Mouse (Mus musculus): ENCODE measurements at regions not wholly inside any gene's neighbourhood (a gene's known extent, or its start where the extent isn't known, plus 50 kb on each side); places are given as distances from the start of the nearest gene placed in this dataset.

GRCm38 (mm10) chr16:76183556-76183955 is 161.5 kb upstream of the Samsn1 start:
- DNase-seq, result no peak

- no peak for DNase-seq
Observed at GRCm38 (mm10) chr16:76183105-76183504, 161.0 kb upstream of the Samsn1 start.

- no peak for DNase-seq
Observed at GRCm38 (mm10) chr16:76181596-76181995, 159.5 kb upstream of the Samsn1 start.

GRCm38 (mm10) chr16:76167651-76168050 is 145.6 kb upstream of the Samsn1 start:
- no peak for DNase-seq

- DNase-seq, result no peak
Observed at GRCm38 (mm10) chr16:76160879-76161278, 138.8 kb upstream of the Samsn1 start.

GRCm38 (mm10) chr16:76158585-76158984 is 136.5 kb upstream of the Samsn1 start:
- no peak for DNase-seq

- DNase-seq, result no peak
Observed at GRCm38 (mm10) chr16:76153766-76154525, 131.9 kb upstream of the Samsn1 start.

GRCm38 (mm10) chr16:76149581-76149980 is 127.5 kb upstream of the Samsn1 start:
- DNase-seq, result no peak

- DNase-seq, result no peak
Observed at GRCm38 (mm10) chr16:76133892-76134291, 111.8 kb upstream of the Samsn1 start.

- DNase-seq, result no peak
Observed at GRCm38 (mm10) chr16:76130486-76130885, 108.4 kb upstream of the Samsn1 start.

GRCm38 (mm10) chr16:76129982-76130381 is 107.9 kb upstream of the Samsn1 start:
- DNase-seq, result no peak

- no peak for DNase-seq
Observed at GRCm38 (mm10) chr16:76123021-76123384, 100.9 kb upstream of the Samsn1 start.

- DNase-seq, result no peak
Observed at GRCm38 (mm10) chr16:76122172-76123020, 100.3 kb upstream of the Samsn1 start.

GRCm38 (mm10) chr16:76120712-76121111 is 98.6 kb upstream of the Samsn1 start:
- no peak for DNase-seq

- no peak for DNase-seq
Observed at GRCm38 (mm10) chr16:76110383-76110782, 88.3 kb upstream of the Samsn1 start.

- no peak for DNase-seq
Observed at GRCm38 (mm10) chr16:76108464-76108863, 86.4 kb upstream of the Samsn1 start.

GRCm38 (mm10) chr16:76104673-76105072 is 82.6 kb upstream of the Samsn1 start:
- no peak for DNase-seq

- no peak for DNase-seq
Observed at GRCm38 (mm10) chr16:76101773-76102172, 79.7 kb upstream of the Samsn1 start.

- no peak for DNase-seq
Observed at GRCm38 (mm10) chr16:76097808-76098207, 75.7 kb upstream of the Samsn1 start.

- no peak for DNase-seq
Observed at GRCm38 (mm10) chr16:76096363-76096762, 74.3 kb upstream of the Samsn1 start.

- no peak for DNase-seq
Observed at GRCm38 (mm10) chr16:76085363-76085762, 63.3 kb upstream of the Samsn1 start.

GRCm38 (mm10) chr16:76082465-76082864 is 60.4 kb upstream of the Samsn1 start:
- no peak for DNase-seq

- no peak for DNase-seq
Observed at GRCm38 (mm10) chr16:76079761-76080502, 57.9 kb upstream of the Samsn1 start.

All from gastrocnemius, postnatal 10 days (tissue).